Mouse (Mus musculus) yolk sac, embryonic 10.5 days (tissue): ENCODE measurements at regions not wholly inside any gene's neighbourhood (a gene's known extent, or its start where the extent isn't known, plus 50 kb on each side); places are given as distances from the start of the nearest gene placed in this dataset.

ENCODE experiments used
- DNase-seq: peaks from one replicate; pipeline ENCODE4 v3.0.0-alpha.2; 2017; ENCODE audit warnings: low spot score

DNA sequence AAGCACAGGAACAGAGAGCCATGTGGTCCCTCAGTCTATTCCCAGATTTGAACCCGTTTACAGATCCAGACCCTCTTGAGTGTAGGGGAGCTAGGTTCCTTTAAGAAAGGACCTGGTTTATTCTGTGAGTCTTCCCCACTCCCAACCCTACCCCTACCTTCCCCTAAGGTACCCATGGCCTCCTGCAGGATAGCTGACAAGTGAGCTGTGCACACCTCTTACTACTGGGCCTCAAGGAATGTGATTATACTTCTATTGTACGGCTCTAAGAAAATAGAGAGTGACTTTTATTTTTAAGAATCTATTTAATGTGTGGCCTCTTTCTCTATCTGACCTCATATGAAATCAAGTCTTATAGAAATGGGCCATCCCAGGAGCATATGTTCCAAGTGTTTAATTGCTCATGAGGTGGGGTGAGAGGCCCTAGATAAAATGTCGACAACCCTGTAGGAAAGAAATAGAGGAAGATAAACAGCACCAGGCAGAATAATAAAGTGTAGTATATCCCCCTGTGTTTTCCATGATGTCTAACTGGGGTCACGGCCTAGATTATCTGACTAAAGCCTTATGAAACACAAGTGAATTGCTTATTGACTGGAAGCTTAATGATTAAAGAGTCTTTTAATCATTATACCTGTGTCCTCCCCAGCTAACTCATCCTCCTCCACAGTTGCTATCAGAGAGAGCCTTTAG, 145.7 kb upstream of the Cdh5 start:
- DNase-seq, result no peak

DNA sequence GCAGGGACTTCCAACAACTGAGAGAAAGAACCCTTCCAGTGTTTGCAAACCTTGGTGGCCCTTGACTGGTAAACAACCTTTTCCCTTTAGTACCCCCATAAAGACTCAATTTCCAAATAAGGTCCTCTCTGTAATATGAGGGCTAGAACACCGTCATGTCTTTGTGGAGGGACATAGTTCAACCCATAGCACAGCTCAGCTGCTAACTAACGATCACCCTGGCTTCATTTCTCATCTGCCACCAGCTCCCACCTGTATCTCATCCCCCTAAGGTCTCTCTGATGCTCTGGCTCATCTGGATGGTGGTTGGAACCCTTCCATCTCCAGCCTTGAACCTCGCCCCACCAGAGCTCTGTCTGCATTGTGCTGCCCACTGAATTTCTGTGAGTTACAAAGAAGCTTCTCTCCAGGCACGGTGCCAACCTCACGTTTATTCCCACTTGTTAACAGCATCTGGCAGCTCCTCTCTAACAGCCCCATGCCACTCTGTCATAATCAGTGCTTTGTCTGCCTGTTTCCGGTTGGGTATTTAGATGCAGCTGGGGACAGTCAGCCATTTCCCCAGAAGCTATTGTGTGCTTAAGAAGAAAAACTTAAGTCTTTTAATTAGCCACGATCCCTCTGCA, 137.0 kb upstream of the Cdh5 start:
- DNase-seq, result no peak

DNA sequence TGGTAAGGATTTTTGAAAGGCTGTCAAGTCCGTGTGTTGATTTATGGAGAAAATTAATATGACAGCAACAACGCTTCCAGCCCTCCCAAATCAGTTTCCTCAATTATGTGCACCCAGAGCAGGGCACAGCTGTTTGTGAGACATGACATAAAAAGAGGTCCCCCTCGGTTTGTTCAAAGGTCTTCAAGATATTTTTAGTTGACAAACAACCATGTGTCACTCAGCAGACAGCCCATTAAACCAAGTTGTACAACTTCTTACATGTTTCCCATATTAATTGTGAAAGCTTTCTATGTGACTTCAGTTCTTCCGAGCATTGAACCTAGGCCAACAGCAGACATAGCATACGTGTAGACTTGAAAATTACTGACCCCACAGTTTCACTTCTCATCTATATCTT, 131.5 kb upstream of the Cdh5 start:
- no peak for DNase-seq

- DNase-seq, result no peak
These were observed 130.9 kb upstream of the Cdh5 start for GRCm38 (mm10) chr8:103970511-103970910.

DNA sequence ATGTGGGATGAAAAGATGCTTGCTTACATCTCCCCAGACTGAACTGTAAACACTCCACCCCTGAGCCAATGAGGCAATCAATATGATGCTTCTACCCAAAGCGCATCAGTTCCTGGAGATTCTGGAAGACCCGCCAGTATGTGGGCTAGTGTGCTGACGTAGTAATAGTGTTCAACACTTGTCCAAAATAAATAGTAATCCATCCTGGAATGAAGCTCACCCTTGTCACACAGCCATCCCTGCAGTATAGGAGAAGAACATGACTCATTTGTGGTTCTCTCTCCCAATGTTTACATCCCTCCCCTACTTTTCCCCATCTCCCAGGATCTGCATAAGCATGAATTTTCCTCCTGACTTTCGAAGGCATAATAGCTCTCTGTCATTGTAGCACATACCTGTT, 130.5 kb upstream of the Cdh5 start:
- no peak for DNase-seq

GRCm38 (mm10) chr8:103976488-103976887, 124.9 kb upstream of the Cdh5 start:
- DNase-seq, result no peak

DNA sequence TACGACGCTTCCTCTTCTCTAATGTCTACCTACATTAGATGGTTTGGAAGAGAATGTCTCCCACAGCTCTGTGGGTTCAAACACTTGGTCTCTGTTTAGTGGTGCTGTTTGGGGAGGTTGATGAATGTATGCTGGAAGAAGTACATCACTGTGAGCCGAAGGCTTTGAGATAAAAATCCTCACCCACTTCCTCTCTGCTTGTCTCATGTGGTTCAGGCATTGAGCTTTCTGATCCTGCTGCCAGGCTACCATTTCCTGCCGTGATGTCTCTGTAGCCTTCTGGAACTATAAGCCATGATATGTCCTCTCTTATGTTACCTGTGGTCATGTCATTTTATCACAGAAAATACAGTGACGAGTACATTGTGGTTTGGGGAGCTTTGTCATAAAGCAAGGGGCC, 122.5 kb upstream of the Cdh5 start:
- DNase-seq, result no peak

DNA sequence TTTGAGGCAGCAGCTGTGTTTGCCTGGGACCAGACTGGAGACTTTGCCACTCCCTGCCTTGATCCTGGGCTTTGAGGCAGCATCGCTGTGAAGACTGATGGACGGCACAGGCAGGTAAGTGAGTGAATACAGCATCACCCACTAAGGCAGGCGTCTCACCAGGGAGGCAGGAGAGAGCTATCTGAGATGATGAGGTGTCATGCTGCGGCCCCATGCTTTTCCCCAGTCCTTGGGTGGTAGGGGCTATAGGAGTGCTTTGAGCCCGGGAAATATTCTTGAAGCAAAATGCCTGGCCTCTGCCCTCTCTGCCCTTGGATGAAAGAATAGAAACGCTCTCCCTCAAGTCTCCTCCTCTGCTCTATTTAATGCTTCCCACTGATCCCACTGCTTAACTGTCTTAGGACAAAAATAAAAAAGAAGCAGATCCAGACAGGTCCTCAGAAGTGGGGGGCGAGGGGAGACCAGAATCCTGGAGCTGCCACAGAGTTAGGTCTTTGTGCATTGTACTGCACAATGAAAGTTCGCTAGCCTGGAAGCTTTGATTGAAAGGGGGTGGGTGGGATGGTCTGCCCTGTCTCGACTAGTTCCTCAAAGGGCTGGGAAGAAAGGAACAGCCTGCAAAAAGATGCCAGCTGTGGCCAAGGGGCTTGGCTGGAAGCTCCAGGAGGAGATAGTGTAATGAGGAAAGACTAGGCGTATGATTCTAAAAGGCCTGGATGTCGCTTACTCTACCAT, 117.4 kb upstream of the Cdh5 start:
- no peak for DNase-seq

GRCm38 (mm10) chr8:103985640-103986039, 115.8 kb upstream of the Cdh5 start:
- DNase-seq, result no peak

DNA sequence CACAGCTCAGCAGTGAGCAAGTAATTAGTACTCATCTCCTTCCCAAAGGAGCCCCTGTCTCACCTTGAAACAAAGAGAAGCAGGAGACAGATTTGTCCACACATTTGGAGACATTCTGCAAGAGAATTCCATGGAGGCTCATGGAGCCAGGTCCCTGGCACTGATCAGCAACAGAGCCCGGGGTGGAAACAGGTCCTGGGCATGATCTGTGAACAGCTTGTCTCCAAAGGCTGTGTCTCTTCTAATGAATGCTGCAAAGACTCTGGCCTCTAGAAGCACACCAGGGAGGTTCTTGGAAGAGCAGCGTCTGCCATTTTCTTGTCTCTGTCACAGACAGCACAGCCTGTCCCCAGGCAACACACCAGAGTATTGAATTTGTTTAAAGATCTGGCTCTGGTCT, 107.5 kb upstream of the Cdh5 start:
- no peak for DNase-seq

GRCm38 (mm10) chr8:103998143-103998542, 103.3 kb upstream of the Cdh5 start:
- no peak for DNase-seq

DNA sequence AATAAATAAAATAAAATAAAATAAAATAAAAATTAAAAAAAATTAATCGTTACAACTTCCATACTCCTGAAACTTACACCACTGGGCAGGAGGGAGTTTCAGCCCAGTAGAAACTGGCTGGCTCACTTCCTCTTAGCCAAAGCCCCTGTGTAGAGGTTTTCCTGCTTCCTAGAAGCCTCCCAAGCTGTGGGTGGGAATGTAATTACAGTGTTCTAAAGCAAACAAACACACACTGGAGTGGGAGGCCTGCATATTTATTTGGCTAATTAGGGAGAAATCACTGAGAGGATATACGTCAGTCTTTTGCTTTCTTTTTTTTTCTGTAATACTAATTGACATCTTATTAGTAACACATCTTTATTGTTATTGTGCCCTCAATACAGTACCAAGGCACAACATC, 94.2 kb upstream of the Cdh5 start:
- DNase-seq, result no peak

DNA sequence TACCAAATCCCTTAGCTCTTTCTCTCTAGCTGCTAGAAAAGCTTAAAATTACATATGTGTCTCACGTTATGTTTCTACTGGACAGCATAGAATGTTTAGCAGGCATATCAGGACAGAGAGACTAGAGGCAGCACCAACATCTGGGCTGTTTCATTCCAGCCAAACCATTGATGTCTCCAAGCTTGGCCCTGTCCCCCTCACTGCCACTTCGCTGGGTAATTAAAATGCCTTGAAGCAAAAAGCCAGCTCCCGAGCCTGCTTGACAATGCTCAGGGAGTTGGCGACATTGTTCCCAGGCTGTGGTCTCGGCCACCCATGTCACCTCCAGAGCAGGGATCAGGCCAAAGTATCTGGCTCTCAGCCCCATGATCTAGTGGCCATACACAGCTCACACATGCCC, 92.7 kb upstream of the Cdh5 start:
- no peak for DNase-seq

DNA sequence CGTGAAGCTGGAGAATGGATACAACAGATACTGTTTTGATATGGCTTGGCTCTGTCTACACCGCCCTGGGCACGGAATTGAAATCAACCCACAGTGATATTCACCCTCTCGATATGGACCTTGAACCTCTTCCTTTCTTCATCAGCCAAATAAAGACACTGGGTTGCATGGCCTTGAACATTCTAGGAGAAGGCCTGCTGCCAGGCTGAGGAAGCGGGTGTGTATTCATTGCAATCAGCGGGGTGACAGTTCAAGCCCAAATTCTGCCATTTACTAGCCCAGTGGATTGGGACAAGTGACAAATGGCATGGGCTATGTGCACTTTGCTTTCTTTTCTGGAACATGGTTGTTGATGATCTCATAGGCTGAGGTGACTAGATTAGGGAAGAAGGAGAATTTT, 92.1 kb upstream of the Cdh5 start:
- DNase-seq, result no peak

- DNase-seq, result no peak
These were observed 79.2 kb upstream of the Cdh5 start for GRCm38 (mm10) chr8:104022231-104022630.

- DNase-seq, result no peak
These were observed 78.5 kb upstream of the Cdh5 start for GRCm38 (mm10) chr8:104022691-104023509.

DNA sequence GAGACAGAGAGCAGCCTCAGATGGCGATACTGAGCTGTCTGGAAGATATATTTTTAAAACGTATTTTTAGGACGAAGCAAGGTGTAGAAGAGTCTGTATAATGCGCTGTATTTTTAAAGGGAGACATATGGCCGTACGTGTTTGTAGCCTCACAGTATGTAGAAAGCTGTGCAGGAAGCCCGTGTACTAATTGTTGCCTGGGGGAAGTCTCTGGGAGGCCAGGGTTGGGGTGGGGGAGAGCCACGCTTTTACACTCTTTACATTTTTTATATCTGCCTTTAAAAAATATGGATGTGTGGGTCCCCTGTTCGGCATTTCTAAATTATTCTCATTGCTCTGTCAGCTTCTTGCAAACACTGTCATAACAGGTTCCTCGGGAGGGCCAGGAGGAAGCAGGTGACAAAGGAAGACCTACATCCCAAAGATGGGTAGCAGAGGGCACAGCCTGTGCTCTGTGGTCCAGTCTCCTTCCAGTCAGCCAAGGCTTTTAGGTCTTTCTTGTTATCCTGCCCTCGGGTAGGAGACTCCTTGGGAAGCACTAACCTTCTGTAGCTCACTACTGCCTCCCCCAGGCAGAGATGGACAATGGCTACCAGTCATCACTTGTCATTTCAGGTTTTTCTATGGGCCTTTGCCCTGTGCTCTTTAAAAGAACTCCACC, 74.1 kb upstream of the Cdh5 start:
- peak; percentile 7 for DNase-seq

GRCm38 (mm10) chr8:104028626-104029025, 72.8 kb upstream of the Cdh5 start:
- DNase-seq, result peak; percentile 57

DNA sequence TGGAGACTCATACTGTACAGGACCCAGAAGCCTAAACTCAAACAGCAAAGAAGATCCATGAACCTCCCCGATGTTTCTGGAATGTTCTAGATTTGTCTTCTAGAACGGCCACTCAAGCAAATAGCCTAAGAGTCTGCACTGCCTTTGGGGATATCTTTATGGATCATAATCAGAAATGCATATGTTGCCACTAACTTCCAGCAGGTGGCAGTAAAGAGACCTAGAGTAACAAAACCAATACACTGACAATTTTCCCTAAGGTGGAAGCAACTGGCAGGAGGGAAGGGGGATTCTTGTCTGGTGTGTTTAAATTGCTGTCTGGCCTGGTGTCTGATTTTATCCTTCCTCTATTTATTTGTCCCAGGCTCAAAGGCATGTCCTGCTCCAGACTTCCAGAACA, 69.2 kb upstream of the Cdh5 start:
- DNase-seq, result no peak

DNA sequence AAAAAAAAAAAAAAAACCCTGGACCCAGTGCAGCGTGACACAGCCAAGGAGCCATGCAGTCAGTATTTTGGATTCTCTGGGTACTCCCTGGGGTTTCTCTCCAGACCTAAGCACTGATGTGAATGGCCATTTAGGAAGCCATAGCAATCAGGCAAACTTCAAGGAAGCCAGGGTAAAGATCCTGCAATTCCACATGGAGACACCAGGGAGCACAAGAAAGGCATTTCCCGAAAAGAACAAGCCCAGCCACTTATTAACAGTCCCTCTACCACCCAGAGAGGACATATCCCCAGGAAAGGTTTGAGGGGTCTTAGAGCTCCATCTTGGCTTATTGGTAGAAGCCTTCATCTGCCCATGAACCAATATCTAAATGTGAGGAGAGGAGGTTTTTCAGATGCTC, 68.3 kb upstream of the Cdh5 start:
- no peak for DNase-seq

DNA sequence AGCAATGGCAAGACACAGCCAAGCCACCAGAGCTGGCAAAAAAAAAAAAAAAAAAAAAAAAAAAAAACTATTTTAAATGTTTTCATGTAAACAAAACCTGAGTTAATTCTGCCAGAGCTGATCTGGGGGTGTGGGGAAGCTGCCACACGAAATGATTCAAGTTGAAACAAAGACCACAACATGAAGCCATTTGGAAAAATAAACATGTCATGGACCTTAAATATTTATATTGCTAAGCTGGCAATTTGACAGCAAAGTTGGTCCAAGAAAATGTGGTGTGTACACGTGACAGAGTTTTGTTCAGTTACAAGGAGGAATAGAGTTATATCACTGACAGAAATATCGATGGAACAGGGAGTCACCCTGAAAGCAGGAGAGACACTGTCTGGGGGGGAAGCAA, 67.1 kb upstream of the Cdh5 start:
- DNase-seq, result no peak
